Mouse (Mus musculus): Measurements from ENCODE around the gene Sh3glb2.

- TF ChIP-seq CTCF (IDR thresholded peaks at IDR 0.05; ENCODE audit: borderline replicate concordance, extremely low read depth, insufficient read depth, insufficient read length) (no peak), POLR2A (IDR thresholded peaks at IDR 0.05; ENCODE audit: borderline replicate concordance, extremely low read depth, insufficient read depth, insufficient read length, poor library complexity, severe bottlenecking) (no peak)
These were observed 43.3 kb upstream of the Sh3glb2 start for GRCm38 (mm10) chr2:30402351-30402826.

Data from brain, embryonic 14.5 days (tissue).